Mouse (Mus musculus) embryonic facial prominence, embryonic 14.5 days (tissue): Measurements from ENCODE around the gene Serpina16. TPM values are rescaled to one million over a fixed set of nuclear protein-coding genes. Genes with fewer than 3 reads are reported as not detected.

Experiments used
- polyA plus RNA-seq: library from polyadenylated mRNA; unstranded; fragments of >200 nt; fragmentation: Nextera tagmentation; extraction: Ambion mirVana; gene quantifications from 2 replicates; pipeline ENCODE4 v1.2.1, GENCODE M21; 2014

Gene Serpina16
- polyA plus RNA-seq, 1 experiment from 2014 or later = not detected

Other genes with a start within 250 kb of the Serpina16 start
- 69.9 and 72.5 TPM in 2 replicates for gene Ifi27, start 241.9 kb downstream of the Serpina16 start, polyA plus RNA-seq
- 16.2 and 23.0 TPM in 2 replicates for gene Ifi27l2a, start 232.5 kb downstream of the Serpina16 start, polyA plus RNA-seq
- gene Ifi27l2b, start 218.9 kb downstream of the Serpina16 start, polyA plus RNA-seq = not detected in 2 replicates
- gene Ppp4r4, start 143.9 kb downstream of the Serpina16 start, polyA plus RNA-seq = 1.2 and 1.5 TPM in 2 replicates
- gene Serpina10, start 44.7 kb downstream of the Serpina16 start, polyA plus RNA-seq = not detected in 2 replicates
- gene Serpina6, start 18.9 kb downstream of the Serpina16 start, polyA plus RNA-seq = 0.24 and 0.25 TPM in 2 replicates
- gene Serpina1f, start 19.4 kb upstream of the Serpina16 start, polyA plus RNA-seq = not detected in 2 replicates
- gene Serpina1d, start 97.5 kb upstream of the Serpina16 start, polyA plus RNA-seq = not detected in 2 replicates
- gene Serpina1b, start 154.2 kb upstream of the Serpina16 start, polyA plus RNA-seq = 0.18 TPM in 1 of 2 replicates, not detected in the other
- 0.18 TPM in 1 of 2 replicates, not detected in the other for gene Serpina1a, start 187.4 kb upstream of the Serpina16 start, polyA plus RNA-seq
- gene Serpina1c, start 228.7 kb upstream of the Serpina16 start, polyA plus RNA-seq = not detected in 2 replicates